Mouse (Mus musculus): ENCODE measurements around the gene Nsmce4a. TPM values are rescaled to one million over a fixed set of nuclear protein-coding genes. Genes with fewer than 3 reads are reported as not detected.

Gene Nsmce4a
- polyA plus RNA-seq (2012; rRNA removed), result 72.1 and 110 TPM in 2 replicates

GRCm38 (mm10) chr7:130572821-130573220 is at the start of gene Nsmce4a:
Gene Nsmce4a (minus strand): TSS chr7:130573118.
- Histone ChIP-seq H3K27ac (ENCODE audit: control insufficient read depth, insufficient read depth, low read length) (no peak within 1 kb of the TSS), H3K4me1 (replicated peaks; ENCODE audit: control insufficient read depth, insufficient read depth, low read length) (0 out of 2 replicates have a peak, but pooled peaks cover 3% of the 10 kb centered on the region), H3K4me3 (ENCODE audit: control insufficient read depth, insufficient read depth, low read length) (no peak within 1 kb of the TSS), H3K36me3 (ENCODE audit: control insufficient read depth, insufficient read depth, low read length) (no peaks in the 10 kb centered on the region), H3K27me3 (ENCODE audit: control insufficient read depth, insufficient read depth, low read length) (no peaks in the 10 kb centered on the region)
- WGBS, result 78% methylated on average over 11 of the region's 11 CpGs
- no peak for TF ChIP-seq POLR2A (IDR thresholded peaks at IDR 0.05; ENCODE audit: control insufficient read depth, extremely low read depth, insufficient read depth, low read length, poor library complexity)
- no peak for TF ChIP-seq CTCF (IDR thresholded peaks at IDR 0.05; ENCODE audit: borderline replicate concordance, control insufficient read depth, extremely low read depth, insufficient read depth, low read length, poor library complexity)
- no peak for DNase-seq

DNA sequence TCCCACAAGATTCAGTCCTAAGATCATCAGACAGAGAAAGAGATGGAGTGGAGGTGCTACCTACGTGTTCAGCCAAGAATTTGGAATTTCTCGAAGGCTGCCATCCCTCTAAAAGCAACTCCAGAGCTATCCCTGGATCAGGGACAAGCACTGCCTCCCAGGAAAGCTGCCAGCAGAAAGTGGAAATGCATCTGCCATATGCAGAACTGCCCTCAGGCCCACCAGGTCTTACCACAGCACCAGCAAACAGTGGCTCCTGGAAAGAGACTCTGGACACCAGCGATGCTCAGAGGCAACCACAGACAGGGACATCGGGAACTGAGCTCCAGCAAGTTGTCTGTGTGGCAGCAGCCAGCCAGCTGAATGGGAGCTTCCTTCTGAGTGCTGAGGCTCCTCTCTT is 49.4 kb upstream of the Nsmce4a start:
- no peak overlapping the region for H3K27ac ChIP-seq (ENCODE audit: control insufficient read depth, insufficient read depth, low read length)

DNA sequence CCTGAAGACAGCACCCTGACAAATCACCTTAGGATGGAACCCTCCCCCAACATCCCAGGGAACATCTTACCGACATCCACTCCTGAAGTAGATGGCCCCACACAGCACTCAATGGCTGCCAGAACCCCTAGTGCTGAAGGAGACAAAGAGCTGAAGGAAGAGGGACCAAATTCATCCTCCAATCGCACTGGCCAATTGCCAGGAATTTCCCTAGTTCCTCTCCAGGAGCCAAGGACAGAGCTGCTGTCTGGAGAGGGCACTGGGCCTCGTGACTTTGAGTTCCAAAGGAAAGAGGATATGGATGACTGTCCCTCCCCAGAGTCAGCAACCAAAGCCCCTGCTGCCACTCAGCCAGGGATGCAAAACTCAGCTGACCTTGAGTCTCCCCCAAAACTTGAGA is 49.0 kb upstream of the Nsmce4a start:
- no peaks in the 10 kb centered on the region for H3K36me3 ChIP-seq (ENCODE audit: control insufficient read depth, insufficient read depth, low read length)
- H3K4me1 ChIP-seq (replicated peaks; ENCODE audit: control insufficient read depth, insufficient read depth, low read length), result peaks cover 3% of the 10 kb centered on the region; the same call in 1 of the 2 replicates
- 85% methylated on average over 3 of the region's 3 CpGs for WGBS
- H3K4me3 ChIP-seq (ENCODE audit: control insufficient read depth, insufficient read depth, low read length), result no peak overlapping the region
- DNase-seq, result no peak
- TF ChIP-seq POLR2A (IDR thresholded peaks at IDR 0.05; ENCODE audit: control insufficient read depth, extremely low read depth, insufficient read depth, low read length, poor library complexity) (no peak), CTCF (IDR thresholded peaks at IDR 0.05; ENCODE audit: borderline replicate concordance, control insufficient read depth, extremely low read depth, insufficient read depth, low read length, poor library complexity) (no peak)
- H3K27ac ChIP-seq (ENCODE audit: control insufficient read depth, insufficient read depth, low read length), result no peak overlapping the region
- no peaks in the 10 kb centered on the region for H3K27me3 ChIP-seq (ENCODE audit: control insufficient read depth, insufficient read depth, low read length)

More for the DNA sequence above, 49.4 kb upstream of the Nsmce4a start:
- Histone ChIP-seq H3K27me3 (ENCODE audit: control insufficient read depth, insufficient read depth, low read length) (no peaks in the 10 kb centered on the region), H3K4me3 (ENCODE audit: control insufficient read depth, insufficient read depth, low read length) (no peak overlapping the region), H3K4me1 (replicated peaks; ENCODE audit: control insufficient read depth, insufficient read depth, low read length) (peaks cover 3% of the 10 kb centered on the region; the same call in 1 of the 2 replicates), H3K36me3 (ENCODE audit: control insufficient read depth, insufficient read depth, low read length) (no peaks in the 10 kb centered on the region)
- WGBS, result 92% methylated on average over 4 of the region's 4 CpGs
- TF ChIP-seq CTCF (IDR thresholded peaks at IDR 0.05; ENCODE audit: borderline replicate concordance, control insufficient read depth, extremely low read depth, insufficient read depth, low read length, poor library complexity), result no peak
- no peak for TF ChIP-seq POLR2A (IDR thresholded peaks at IDR 0.05; ENCODE audit: control insufficient read depth, extremely low read depth, insufficient read depth, low read length, poor library complexity)
- no peak for DNase-seq

DNA sequence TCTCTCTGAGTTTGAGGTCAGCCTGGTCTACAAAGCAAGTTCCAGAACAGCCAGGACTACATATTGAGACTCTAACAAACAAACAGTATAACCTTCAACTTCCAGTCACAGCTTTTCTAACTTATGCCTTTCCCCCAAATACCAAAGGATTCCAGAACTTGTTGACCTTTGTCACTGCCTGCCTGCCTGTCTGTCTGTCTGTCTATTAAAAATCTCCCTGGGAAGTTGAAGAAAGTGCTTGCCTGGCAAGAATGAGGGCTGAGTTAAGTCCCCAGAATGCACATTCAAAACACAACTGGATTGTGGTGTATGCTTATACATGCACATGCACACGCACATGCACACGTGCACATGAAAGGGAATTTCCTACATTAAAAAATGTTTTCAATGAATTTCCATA is 48.1 kb upstream of the Nsmce4a start:
- H3K27me3 ChIP-seq (ENCODE audit: control insufficient read depth, insufficient read depth, low read length), result no peaks in the 10 kb centered on the region
- H3K27ac ChIP-seq (ENCODE audit: control insufficient read depth, insufficient read depth, low read length), result no peak overlapping the region
- H3K4me1 ChIP-seq (replicated peaks; ENCODE audit: control insufficient read depth, insufficient read depth, low read length), result peaks cover 3% of the 10 kb centered on the region; the same call in 1 of the 2 replicates
- 86% methylated on average over 2 of the region's 2 CpGs for WGBS
- no peak for DNase-seq
- no peak overlapping the region for H3K4me3 ChIP-seq (ENCODE audit: control insufficient read depth, insufficient read depth, low read length)
- no peaks in the 10 kb centered on the region for H3K36me3 ChIP-seq (ENCODE audit: control insufficient read depth, insufficient read depth, low read length)
- no peak for TF ChIP-seq POLR2A (IDR thresholded peaks at IDR 0.05; ENCODE audit: control insufficient read depth, extremely low read depth, insufficient read depth, low read length, poor library complexity)
- no peak for TF ChIP-seq CTCF (IDR thresholded peaks at IDR 0.05; ENCODE audit: borderline replicate concordance, control insufficient read depth, extremely low read depth, insufficient read depth, low read length, poor library complexity)

GRCm38 (mm10) chr7:130617591-130617990 is 44.7 kb upstream of the Nsmce4a start:
- no peak overlapping the region for H3K27ac ChIP-seq (ENCODE audit: control insufficient read depth, insufficient read depth, low read length)
- no peak for DNase-seq
- no peaks in the 10 kb centered on the region for H3K27me3 ChIP-seq (ENCODE audit: control insufficient read depth, insufficient read depth, low read length)
- no peak for TF ChIP-seq CTCF (IDR thresholded peaks at IDR 0.05; ENCODE audit: borderline replicate concordance, control insufficient read depth, extremely low read depth, insufficient read depth, low read length, poor library complexity)
- no peak for TF ChIP-seq POLR2A (IDR thresholded peaks at IDR 0.05; ENCODE audit: control insufficient read depth, extremely low read depth, insufficient read depth, low read length, poor library complexity)
- H3K4me1 ChIP-seq (replicated peaks; ENCODE audit: control insufficient read depth, insufficient read depth, low read length), result no peaks in the 10 kb centered on the region
- H3K4me3 ChIP-seq (ENCODE audit: control insufficient read depth, insufficient read depth, low read length), result no peak overlapping the region
- H3K36me3 ChIP-seq (ENCODE audit: control insufficient read depth, insufficient read depth, low read length), result no peaks in the 10 kb centered on the region
- 96% methylated on average over 3 of the region's 3 CpGs for WGBS

GRCm38 (mm10) chr7:130613973-130614372 is 41.1 kb upstream of the Nsmce4a start:
- Histone ChIP-seq H3K27ac (ENCODE audit: control insufficient read depth, insufficient read depth, low read length) (no peak overlapping the region), H3K27me3 (ENCODE audit: control insufficient read depth, insufficient read depth, low read length) (no peaks in the 10 kb centered on the region), H3K4me1 (replicated peaks; ENCODE audit: control insufficient read depth, insufficient read depth, low read length) (no peaks in the 10 kb centered on the region), H3K4me3 (ENCODE audit: control insufficient read depth, insufficient read depth, low read length) (no peak overlapping the region), H3K36me3 (ENCODE audit: control insufficient read depth, insufficient read depth, low read length) (no peaks in the 10 kb centered on the region)
- DNase-seq, result no peak
- no peak for TF ChIP-seq CTCF (IDR thresholded peaks at IDR 0.05; ENCODE audit: borderline replicate concordance, control insufficient read depth, extremely low read depth, insufficient read depth, low read length, poor library complexity)
- no peak for TF ChIP-seq POLR2A (IDR thresholded peaks at IDR 0.05; ENCODE audit: control insufficient read depth, extremely low read depth, insufficient read depth, low read length, poor library complexity)
- WGBS, result 82% methylated on average over 4 of the region's 4 CpGs

GRCm38 (mm10) chr7:130606958-130607357 is 34.0 kb upstream of the Nsmce4a start:
- TF ChIP-seq CTCF (IDR thresholded peaks at IDR 0.05; ENCODE audit: borderline replicate concordance, control insufficient read depth, extremely low read depth, insufficient read depth, low read length, poor library complexity), result no peak
- TF ChIP-seq POLR2A (IDR thresholded peaks at IDR 0.05; ENCODE audit: control insufficient read depth, extremely low read depth, insufficient read depth, low read length, poor library complexity), result no peak
- WGBS, result 96% methylated on average over 4 of the region's 4 CpGs
- no peaks in the 10 kb centered on the region for H3K36me3 ChIP-seq (ENCODE audit: control insufficient read depth, insufficient read depth, low read length)
- H3K4me3 ChIP-seq (ENCODE audit: control insufficient read depth, insufficient read depth, low read length), result no peak overlapping the region
- H3K27me3 ChIP-seq (ENCODE audit: control insufficient read depth, insufficient read depth, low read length), result no peaks in the 10 kb centered on the region
- DNase-seq, result no peak
- no peaks in the 10 kb centered on the region for H3K4me1 ChIP-seq (replicated peaks; ENCODE audit: control insufficient read depth, insufficient read depth, low read length)
- no peak overlapping the region for H3K27ac ChIP-seq (ENCODE audit: control insufficient read depth, insufficient read depth, low read length)
